Mouse (Mus musculus) CD4-positive, CD25-positive, alpha-beta regulatory T cell, adult 2 months (primary cell): ENCODE results near the gene Stag1.

ENCODE experiments used
- DNase-seq: peaks from one replicate; pipeline ENCODE4 v3.0.0-alpha.2; 2012; ENCODE audit warnings: low read depth, low spot score

Gene Stag1

DNA sequence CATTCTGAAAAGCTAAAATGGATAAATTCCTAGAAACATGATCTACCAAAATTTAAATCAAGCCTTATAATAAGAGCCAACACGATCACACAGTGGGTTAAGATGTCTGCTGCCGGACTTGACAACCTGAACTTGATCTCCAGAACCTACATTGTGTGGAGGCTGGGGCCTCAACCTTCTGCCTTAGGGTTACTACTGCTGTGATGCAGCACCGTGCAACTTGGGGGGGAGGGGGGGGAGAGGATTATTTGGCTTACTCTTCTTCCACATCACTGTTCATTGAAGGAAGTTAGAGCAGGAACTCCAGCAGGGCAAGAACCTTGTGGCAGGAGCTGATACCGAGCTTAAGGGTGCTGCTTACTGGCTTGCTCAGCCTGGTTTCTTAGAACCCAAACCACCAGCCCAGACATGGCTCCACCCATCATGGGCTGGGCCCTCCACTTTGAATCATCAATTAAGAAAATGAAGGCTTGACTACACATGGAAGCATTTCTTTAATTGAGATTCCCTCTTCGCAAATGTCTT lies 365.4 kb downstream of the Stag1 start:
- DNase-seq: no peak

DNA sequence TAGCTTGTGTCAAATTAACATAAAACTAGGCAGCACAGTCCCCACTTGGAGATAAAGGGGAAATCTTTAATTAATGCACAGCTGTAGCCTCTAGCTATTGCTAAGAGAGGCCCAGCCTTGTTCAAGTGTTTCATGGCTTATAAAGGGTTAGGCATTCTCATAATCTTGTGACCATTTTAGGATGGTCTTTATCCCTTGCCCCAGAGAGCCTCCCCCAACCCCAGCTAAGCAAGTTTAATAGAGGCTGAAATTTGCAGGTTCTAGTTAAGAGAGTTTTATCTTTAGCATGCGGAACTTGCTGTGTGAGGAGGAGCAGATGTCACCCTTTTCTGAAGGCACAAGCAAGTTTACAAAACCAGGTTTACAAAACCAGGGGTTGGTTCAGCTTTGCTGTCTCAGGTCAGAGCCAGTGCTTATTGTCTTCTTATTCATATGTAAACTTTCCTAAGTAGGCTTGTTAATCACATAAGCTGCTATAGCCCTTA lies 365.9 kb downstream of the Stag1 start:
- no peak for DNase-seq

- DNase-seq: no peak
These were observed 366.5 kb downstream of the Stag1 start for GRCm38 (mm10) chr9:100964106-100964505.

DNA sequence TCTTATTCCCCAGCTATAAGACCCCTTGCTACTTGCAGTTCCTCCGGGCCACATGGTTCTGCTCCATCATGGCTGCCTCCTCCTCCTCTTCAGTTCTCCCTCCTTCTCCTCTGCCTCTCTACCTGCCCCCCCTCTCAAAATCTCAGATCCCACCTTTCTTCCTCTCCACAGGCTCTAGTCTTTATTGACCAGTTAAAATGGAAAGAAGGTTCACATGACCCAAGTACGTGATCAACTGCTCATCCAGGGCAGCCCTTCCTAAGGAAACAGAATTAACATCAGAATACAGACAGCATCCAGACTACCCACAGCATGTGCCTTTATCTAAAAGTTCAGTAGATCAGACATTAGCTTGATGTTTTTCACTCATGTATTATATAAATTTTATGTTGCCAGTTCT lies 371.9 kb downstream of the Stag1 start:
- no peak for DNase-seq

DNA sequence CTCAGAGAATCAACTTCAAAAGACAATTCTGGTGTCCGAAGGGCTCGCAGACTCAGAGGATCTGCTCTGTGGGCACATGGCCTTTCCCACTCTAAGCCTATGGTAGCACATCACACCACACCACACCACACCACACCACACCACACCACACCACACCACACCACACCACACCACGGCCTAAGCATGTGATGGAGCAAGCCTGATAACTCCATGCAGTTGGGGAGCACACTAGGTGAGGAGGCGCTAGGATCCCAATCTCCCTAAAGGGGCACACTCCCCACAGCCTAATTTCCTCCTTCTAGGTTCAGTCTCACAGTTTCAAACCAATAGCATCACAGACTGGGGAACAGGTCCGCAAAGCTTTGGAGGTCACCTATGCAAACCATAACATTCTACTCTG lies 381.1 kb downstream of the Stag1 start:
- no peak for DNase-seq

DNA sequence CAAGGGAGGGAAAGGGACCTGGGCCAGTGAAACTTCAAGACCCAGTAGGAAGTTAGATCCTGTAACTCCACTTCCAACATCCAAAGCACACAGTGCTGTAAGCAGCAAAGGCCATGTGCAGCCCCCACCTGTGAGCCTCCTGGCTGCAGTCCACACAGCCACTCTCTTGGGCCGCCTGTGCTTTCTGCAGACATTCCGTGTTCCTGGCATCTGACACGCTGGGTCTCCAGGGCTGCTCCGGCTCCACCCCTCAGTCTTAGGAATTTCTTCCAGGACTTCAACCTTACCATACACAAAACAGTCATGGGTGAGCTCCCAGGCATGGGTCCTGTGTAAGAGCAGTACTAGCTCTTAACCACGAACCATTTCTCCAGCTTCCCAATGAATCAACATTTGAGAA lies 381.7 kb downstream of the Stag1 start:
- DNase-seq: no peak

DNA sequence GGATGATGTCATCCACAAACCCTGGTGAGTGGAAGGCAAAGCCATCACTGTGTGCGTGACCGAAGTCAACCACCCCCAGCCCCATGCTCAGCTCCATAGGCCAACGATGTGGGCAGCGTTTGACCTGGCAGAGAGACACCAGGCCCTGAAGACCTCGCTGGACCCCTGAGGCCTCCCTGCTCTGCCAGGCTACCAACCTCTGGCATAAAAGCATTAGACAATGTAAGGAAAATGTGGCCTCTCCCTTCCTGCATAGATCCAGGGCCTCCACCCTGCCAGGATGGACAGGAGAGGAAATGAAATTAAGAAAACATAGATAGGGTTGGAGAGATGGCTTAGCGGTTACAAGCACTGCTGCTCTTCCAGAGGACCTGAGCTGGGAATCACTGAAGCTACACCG lies 385.2 kb downstream of the Stag1 start:
- DNase-seq: no peak

- DNase-seq: no peak
These were observed 387.0 kb downstream of the Stag1 start for GRCm38 (mm10) chr9:100984381-100985310.

- no peak for DNase-seq
These were observed 389.4 kb downstream of the Stag1 start for GRCm38 (mm10) chr9:100987006-100987405.

DNA sequence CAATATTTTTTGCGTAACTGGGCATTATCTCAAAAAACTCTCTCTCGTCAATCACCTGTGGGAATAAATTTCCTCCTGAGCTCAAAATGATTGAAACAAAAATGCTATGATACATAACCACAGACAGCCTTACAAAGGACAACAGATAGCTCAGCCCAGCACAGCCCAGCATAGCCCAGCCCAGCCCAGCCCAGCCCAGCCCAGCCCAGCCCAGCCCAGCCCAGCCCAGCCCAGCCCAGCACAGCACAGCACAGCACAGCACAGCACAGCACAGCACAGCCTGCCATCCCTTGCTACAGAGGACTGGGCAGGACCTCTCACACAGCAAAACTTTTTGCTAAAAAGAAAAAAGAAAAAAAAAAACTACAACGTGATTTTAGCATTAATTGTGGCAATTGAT lies 390.3 kb downstream of the Stag1 start:
- DNase-seq: no peak

DNA sequence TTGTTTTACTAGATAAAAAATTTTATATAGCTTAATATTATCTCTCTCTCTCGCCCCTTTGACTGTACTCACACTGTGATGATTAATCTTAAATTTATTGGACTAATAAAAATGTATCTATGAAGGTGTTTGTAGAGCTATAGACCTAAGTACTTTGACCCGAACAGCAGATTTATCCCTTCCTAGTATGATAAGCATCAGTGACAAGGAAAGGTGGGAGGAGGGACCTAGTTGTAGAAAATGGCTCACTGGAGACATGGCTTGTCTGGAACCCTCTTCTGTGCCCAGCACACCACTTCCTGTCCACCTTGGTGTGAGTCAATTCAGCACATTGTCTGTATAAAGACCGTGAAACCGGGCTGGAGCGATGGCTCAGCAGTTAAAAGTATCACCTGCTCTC lies 393.0 kb downstream of the Stag1 start:
- no peak for DNase-seq

DNA sequence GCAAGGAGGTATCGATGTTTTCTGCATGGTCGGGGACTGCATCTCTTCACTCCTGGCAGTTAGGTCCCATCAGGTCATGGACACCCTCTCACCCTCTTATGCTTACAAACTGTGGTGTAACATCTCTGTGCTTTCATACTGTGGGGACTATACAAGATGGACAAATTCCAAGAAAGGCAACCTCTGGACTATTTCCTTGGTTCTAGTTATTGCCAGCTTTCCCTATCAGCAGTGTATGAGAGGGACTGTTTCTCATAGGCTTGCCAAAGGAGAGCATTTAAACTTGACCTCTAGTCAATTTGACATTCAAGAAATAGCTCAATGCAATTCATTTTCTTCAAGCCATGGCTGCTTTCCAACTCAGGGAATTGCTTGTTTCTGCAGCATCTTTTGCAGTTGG lies 393.7 kb downstream of the Stag1 start:
- DNase-seq: no peak

- DNase-seq: no peak
These were observed 394.6 kb downstream of the Stag1 start for GRCm38 (mm10) chr9:100992191-100992590.

GRCm38 (mm10) chr9:100993937-100994336 lies 396.3 kb downstream of the Stag1 start:
- no peak for DNase-seq

- no peak for DNase-seq
These were observed 399.5 kb downstream of the Stag1 start for GRCm38 (mm10) chr9:100997138-100997537.

DNA sequence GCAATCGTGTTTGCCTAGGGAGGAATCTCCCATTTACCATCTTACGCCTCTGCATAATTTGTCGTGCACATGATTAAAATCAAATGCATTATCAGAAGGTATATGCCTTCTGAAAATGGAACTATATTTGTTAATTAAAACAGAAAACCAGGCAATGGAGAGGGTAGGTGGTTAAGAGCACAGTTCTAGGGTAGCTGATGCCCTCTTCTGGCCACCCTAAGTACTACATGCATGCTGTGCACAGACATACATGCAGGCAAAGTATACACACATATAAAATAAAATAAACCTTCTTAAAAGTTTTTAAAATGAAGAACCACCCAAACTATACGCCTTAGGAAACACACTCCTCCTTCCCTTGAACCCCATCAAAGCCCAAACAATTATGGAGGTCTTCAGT lies 404.5 kb downstream of the Stag1 start:
- DNase-seq: peak; percentile 57

DNA sequence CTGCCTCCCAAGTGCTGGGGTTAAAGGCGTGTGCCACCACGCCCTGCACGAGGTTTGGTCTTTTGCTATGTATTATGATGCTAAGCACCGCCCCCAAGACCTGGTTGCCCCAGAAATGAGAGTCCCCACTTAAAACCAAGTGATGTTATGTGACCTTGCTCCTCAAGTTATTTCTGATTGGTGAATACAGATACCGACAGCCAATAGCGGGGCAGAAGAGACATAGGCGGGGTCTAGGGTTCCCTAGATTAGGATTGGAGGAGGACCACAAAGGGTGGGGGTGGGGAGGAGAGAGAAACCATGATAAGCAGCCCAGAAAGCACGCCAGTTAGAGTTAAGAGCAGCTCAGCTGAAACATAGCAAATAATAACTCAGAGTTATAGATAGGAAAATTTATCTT lies 405.2 kb downstream of the Stag1 start:
- no peak for DNase-seq

- DNase-seq: no peak
These were observed 405.7 kb downstream of the Stag1 start for GRCm38 (mm10) chr9:101003302-101003701.

DNA sequence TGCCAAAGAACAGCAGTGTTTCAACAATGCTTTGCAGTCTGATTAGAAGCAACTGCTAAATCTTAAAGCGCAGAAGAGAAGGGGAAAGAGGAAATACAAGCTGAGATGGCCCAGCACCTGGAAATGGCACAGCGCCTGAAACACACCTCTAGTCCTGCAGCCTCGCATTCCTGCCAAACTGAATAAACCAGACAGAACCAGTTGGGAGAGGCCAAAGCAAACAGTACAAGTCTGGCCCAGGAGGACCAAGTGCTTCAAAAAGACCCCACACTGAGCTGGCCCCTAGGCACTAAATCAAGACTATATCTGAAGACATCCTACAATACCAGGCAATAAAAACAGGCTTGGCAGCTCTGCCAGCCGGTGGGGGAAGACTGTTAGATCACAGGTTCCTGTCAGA lies 408.3 kb downstream of the Stag1 start:
- DNase-seq: no peak
